Mouse (Mus musculus) kidney, adult 18-20 months (tissue): ENCODE measurements around the gene Khdc4.

Source experiments
- DNase-seq: peaks from one replicate; pipeline ENCODE4 v3.0.0; 2021

Khdc4 gene

DNA sequence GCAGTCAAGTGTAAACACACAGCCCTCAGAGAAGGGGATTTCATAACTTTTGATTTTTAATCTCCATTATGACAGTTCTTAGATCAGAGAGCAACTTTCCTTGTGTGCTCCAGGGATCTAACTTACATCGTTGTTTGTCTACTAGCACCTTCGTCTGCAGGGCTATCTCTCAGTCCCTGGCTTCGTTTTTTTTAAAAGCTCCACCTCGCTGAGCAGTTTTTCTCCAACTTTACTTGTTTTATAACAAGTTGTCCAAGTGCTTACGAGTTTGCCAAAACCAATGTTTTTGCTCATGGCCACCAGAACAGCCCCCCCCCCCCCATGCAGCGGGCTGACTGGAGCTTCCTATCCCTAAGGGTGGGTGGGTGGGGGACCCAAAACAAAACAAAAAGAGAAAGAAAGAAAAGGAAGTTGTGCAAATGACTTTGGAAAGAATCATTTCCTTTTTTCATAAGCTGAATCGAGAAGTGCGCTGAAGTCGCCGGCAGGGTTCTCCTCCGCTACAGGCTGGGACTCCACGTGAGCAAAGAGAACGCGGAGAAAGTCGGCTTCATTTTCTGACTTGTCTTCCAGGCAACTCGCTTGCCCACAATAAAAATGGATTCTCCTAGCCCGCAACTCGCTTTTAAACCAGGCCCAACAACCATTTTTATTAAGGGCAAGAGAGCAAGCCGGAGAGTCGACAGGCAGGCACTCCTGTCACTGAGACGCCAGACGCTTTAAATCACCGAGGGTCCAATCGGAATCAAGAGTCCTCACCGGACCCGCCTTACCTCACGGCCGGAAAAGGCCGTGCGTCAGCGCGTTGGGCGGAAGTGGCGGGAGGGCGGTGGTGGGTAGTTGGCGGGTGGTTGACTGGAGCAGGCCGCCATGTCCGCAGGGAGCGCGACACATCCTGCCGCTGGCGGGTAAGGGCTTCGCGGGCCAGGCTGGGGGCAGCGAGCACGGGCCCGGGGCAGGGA is at the start of gene Khdc4:
Gene Khdc4 (plus strand): TSS at position 824 of the 962 bp plus-strand sequence.
- peak; percentile 97 for DNase-seq

- no peak for DNase-seq
Observed at GRCm38 (mm10) chr3:88636555-88636986, 49.0 kb upstream of the Khdc4 start.

- DNase-seq: no peak
Observed at GRCm38 (mm10) chr3:88637134-88637533, 48.5 kb upstream of the Khdc4 start.

DNA sequence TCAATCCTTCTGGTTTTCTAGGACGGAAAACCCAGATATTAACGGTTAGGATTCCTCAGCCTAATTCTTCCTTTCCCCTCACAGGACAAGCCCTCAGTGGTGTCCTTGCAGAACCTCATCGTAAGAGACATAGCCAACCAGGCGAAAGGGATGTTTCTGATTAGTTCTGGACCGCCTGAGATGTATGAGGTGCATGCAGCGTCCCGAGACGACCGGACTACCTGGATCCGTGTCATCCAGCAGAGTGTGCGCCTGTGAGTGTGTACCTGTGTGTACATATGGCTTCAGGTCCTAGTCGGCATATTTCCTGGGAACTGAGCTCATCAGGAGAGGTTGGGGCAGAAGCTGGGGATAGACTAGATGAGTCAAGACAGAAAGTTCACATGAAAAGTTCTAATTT is 46.4 kb upstream of the Khdc4 start:
- no peak for DNase-seq

DNA sequence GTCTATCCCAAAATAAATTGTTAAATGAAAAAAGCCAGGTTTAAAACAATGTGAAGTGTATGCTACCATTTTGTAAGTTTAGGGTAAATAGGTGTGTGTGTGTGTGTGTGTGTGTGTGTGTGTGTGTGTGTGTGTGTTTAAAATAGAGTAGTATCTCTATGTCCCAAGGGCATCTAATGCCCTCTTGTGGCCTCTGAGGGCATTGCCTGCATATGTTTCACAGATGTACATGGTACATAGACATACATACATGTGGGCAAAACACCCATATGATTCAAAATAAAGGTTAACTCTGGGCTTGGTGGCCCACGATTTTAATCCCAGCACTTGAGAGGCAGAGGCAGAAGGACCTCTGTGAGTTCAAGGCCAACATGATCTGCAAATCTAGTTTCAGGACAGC is 44.9 kb upstream of the Khdc4 start:
- peak; percentile 76 for DNase-seq

DNA sequence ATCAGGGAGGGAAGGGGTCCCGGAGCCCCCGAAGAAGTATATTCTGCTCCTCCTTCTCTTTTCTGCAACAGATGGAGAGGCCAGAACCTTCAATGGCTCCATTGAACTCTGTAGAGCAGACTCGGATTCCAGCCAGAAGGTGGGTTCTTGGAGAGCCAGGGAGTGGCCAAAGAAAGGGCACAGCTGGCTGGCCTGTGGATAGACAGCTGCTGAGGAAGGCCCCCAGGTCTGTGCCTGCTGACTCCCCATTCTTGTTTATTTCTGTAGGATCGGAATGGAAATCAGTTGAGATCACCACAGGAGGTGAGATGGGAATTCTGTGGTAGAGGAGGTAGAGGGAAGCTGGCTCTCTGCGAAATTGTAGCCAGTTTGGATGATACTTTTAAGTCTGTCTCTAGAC is 42.5 kb upstream of the Khdc4 start:
- no peak for DNase-seq

DNA sequence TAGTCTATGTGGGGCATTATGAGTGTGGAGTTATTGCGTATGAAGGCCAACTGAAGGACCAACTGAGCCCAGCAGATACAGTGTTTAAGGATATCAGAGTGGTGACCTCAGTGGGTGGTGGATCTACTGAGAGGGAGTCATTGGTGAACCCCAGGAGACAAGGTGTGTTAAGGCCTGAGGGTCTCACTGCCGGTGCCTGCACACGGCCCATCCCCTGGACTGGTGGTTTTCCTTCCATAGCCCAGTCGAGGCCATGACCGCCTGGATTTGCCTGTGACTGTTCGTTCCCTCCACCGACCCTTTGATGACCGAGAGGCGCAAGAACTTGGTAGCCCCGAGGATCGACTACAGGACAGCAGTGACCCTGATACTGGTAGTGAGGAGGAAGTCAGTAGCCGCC is 39.7 kb upstream of the Khdc4 start:
- no peak for DNase-seq

DNA sequence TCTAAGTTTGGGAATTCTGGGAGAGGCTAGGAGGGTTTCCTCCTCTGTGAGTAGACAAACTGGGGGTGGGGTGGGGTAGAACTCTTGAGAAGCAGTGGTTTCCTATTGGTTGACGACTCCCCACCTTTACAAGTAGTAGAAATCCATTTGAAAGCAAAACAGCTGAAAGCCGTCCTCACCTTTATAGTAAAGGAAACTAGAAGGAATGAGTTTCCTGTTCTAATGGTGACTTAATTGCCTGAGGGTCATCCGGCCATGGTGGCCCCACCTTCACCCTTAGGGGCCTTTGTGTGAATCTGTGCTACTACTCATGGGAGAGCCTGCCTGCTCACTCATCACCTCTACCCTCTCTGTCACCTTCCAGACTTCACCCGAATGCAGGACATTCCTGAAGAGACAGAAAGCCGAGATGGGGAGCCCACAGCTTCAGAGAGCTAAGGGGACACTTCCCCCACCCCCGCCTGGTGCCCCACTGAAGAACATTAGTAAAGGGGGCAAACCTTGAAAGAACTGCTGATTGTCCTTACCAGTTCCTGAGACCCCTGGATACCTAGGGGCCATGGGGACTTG is 39.1 kb upstream of the Khdc4 start:
- no peak for DNase-seq

- DNase-seq: no peak
Observed at GRCm38 (mm10) chr3:88647076-88647475, 38.5 kb upstream of the Khdc4 start.

GRCm38 (mm10) chr3:88647779-88648413 is 37.7 kb upstream of the Khdc4 start:
- DNase-seq: no peak

DNA sequence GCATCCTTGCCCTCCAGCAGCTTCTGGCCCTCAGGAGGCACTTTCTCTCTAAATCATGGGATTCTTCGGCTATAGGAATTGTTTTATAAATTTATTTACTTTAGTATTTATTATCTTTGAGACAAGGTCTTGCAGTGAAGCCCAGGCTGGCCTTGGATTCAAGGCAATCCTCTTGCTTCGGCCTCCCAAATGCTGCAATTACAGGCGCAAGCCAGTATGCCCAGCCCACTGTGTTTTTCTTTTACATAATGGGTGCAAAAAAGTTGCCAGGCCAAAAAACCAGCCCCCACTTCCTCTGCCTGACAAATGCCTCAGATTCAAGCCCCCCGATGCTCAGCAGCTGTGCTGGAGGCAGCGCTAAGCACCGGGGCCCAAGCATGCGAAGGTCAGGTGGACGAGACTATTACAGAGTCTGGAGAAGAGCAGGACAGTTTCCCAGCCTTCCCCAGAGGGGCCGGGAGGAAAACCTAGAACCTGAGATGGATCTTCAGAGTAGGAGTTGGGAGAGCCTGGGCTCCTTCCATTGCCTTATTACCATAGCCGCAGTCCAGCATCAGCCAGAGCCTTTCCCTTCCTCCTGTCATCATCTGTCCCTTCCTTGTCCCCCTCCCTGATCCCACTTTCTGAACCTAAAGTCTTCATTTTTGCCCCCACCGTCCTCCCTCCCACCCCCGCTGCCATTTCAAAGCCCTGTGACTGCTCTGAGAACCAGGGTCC is 37.0 kb upstream of the Khdc4 start:
- DNase-seq: no peak

DNA sequence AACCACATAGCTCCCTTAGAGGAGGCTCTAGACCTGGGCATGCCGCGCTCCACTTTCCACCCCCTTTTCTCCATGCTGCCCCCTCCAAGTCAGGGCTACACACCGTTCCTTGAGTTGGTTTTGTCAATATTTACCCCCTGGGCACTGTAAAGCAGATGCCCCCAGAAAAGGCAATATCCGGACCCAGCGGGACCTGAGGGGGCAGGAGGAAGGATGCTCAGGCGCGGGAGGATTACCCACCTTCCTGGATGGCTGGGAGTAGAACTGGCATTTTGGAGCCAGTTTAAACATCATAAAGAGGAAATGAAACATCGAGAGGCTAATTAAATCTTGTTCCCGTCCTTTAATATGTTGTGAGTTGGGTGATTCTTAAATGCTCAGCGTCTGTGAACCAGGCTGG is 36.4 kb upstream of the Khdc4 start:
- DNase-seq: no peak

DNA sequence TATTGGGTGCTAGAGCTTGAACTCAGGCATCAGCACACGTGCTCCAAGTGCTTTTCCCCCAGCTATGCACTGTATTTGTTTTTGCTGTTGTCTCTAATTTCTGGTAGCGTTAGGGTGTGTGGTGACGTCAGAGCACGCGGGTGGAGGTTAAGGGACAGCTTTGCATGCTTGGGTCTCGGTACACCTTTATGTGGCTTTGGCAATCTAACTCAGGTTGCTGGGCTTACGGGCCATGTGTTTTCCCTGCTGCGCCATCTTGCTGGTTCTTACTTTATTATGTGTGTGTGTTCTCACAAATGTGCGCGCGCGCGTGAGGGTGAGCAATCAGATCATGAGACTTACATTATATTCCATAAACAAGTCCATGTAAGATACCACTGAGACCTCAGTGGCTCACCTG is 35.6 kb upstream of the Khdc4 start:
- no peak for DNase-seq

GRCm38 (mm10) chr3:88650713-88651504 is 34.7 kb upstream of the Khdc4 start:
- DNase-seq: no peak

DNA sequence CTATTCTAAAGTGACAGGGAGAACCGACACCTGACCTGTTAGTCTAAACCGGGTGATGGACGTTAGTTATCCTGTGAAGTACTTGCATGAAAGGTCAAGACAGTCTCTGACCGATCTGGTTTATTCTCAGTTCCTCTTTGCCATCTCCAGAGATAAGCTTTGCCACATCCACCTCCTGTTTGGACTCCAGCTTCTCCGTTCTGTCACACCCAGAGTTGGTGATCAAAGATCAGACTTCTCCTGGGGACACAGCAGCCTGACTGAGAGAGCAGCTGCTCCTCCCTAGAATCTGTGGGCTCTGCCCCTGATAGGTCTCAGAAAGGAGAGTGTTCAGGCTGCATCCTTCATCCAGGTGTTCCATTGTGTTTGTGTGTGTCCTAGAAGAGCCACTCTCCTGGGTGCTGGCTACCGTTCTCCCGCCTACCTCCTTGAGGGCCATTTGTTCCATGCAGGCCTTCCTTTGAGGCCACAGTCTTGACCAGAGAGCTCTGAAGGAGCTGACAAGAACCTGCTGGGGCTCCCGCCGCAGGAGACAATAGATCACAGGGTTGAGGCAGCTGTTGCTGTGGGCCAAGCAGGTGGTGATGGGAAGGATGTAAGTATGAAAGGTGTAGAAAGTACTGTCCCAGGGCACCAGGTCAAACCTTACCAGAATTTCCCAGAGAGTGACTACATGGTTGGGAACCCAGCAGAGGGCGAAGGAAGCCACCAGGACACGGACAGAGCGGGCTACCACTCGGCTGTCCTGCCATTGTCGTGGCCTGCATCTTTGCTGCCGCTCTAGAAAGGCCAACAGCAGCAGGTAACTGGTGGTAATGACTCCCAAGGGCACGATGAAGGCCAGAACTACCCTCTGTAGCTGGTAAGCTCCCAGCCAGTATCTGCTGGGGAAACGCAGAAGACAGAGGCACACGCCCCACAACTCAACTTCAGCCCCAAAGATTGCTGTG is 33.7 kb upstream of the Khdc4 start:
- no peak for DNase-seq

DNA sequence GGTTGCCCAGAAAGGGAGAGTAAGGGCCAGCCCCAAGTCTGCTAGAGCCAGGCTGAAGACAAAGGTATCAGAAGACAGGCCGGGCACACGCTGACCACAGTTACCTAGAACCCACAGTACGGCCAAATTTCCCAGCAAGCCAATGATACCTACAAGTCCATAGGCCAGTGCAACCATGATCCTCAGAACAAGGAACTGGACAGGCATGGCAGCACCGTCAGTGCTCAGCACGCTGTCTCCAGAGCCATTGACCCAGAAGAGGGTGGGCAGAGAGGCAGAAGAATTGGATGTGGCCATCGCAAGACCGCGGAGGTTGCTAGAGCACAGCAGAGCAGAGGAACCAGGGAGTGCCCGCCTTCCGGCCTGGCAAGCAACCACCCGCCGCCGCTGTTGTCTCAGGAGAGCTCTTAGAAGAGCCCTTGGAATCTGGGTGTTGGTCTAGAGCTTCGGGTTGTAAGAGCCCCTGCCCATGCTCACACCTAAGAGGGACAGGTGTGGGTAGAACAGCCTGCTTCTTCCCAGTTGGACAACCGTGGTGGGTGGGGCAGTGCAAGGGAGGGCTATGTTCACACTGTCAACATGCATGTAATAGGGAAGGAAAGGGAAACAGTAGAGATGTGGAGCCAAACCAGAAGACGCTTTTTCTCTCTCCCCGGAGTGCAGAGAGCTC is 32.6 kb upstream of the Khdc4 start, which contains the start of gene Rxfp4:
Gene Rxfp4 (minus strand): TSS at position 297 of the 670 bp plus-strand sequence.
- no peak for DNase-seq

GRCm38 (mm10) chr3:88653516-88654370 is 31.9 kb upstream of the Khdc4 start:
- no peak for DNase-seq

DNA sequence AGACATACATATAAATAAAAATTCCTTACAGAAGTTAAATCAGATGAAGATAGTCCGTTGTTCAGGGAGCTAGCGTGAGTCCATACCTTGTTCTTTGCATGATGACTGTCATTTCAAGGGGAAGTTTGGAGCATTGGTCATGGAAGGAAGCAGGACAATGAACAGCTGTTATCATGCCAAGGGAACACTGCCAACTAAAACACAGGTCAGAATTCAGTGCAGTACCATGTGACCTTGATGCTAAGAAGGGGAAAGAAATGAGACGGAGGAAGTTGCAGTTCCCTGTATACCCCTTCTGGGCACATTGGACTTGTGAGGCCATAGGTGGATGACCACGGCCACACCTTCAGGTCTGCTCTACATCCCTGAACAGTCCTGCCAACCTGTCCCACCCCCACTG is 31.0 kb upstream of the Khdc4 start:
- no peak for DNase-seq

GRCm38 (mm10) chr3:88655619-88656018 is 30.0 kb upstream of the Khdc4 start:
- DNase-seq: no peak
